Mouse (Mus musculus): ENCODE results near the gene Ndufs2. TPM values are rescaled to one million over a fixed set of nuclear protein-coding genes. Genes with fewer than 3 reads are reported as not detected.

The Ndufs2 gene
- polyA plus RNA-seq, 1 experiment from 2014 or later = 247 TPM

DNA sequence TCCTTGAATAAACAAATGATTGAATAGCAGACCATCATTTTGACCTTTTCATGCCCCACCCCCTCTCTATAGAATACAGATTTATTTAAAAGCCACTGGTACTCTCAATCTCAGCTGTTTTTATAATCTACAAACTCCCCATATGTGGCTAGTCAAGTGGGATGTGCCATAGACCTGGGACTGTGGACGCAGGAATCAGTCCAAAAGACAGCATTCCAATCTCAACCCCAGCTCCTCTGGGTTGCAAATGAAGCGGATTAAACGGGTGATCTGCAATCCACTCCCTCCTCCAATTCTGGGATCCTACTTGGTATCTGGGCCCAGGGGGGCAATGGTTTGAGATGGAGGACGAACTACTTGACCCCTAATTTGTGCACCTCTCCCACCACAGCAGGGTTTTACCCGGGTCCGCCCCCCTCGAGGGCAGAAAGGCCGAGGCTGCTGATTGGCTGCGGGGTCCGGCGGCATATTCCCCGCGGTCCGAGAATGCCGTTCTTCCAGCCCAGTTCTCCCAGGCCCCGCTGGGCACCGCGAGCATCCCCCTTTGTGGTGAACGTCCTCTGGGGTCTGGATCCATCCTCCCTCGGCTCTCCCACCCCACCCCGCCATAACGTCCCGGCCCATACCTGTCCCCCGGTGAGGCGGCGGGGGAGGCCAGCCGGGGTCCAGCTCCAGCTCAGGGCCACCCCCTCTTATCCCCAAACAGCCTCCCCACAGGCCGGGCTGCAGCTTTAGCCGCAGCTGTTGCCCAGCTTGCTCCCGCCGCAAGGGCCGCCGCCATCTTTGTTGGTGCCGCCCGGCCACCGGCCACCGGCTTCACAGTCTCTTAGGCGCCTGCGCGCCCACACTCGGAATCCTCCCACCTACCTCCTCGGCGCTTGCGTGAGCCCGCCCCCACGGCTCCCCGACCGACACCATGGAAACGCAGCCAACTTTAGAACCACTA lies 36.2 kb upstream of the Ndufs2 start, which contains the start of gene Usp21:
Usp21 (minus strand) TSS at position 856 of the 946 bp plus-strand sequence.
- Histone ChIP-seq H3K36me3 (ENCODE audit: control insufficient read depth, insufficient read depth, low read length) (peaks cover 59% of the 10 kb centered on the region), H3K4me1 (replicated peaks; ENCODE audit: control insufficient read depth, insufficient read depth, low read length) (peaks cover 5% of the 10 kb centered on the region), H3K4me2 (ENCODE audit: low read length) (peak within 1 kb of the TSS; percentile 82), H3K4me3 (ENCODE audit: low read depth, low read length) (peak within 1 kb of the TSS; percentile 93), H3K9ac (ENCODE audit: low read length) (peak within 1 kb of the TSS; percentile 98), H3K27ac (ENCODE audit: low read depth) (peak within 1 kb of the TSS; percentile 87), H3K27me3 (replicated peaks; ENCODE audit: control insufficient read depth, insufficient read depth, low read length) (no peaks in the 10 kb centered on the region), H3K9me3 (ENCODE audit: control insufficient read depth, low read length) (no peaks in the 10 kb centered on the region)
- ATAC-seq (replicated peaks; ENCODE audit: low FRiP score, low TSS enrichment, low read depth) (peak; percentile 91), DNase-seq (ENCODE audit: low spot score) (peak; percentile 91)
- under 1% methylated on average over 49 of the region's 49 CpGs for WGBS

DNA sequence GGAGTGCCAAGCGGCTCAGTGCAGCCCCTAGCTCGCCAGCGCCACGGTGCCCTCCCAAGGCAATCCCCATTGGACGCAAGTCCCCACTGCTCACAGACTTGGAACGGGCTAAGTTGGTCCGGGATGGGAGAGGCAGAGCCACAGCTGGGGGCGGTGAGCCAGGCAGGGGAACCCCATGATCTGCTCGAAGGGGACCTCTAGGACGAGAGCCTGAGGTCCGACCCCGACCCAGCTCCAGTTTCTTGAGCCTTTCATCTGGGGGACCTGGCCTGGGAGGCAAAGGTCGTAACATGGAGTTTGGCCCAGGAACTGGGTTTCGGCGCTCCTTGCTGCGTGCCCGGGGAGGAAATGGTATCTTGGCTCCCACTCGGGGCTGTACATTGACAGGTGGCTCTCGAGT lies 35.3 kb upstream of the Ndufs2 start:
- Histone ChIP-seq H3K4me3 (ENCODE audit: low read depth, low read length) (no peak overlapping the region), H3K27me3 (replicated peaks; ENCODE audit: control insufficient read depth, insufficient read depth, low read length) (no peaks in the 10 kb centered on the region), H3K9ac (ENCODE audit: low read length) (peak overlapping the region; percentile 98; the same call in 1 of the 2 replicates), H3K36me3 (ENCODE audit: control insufficient read depth, insufficient read depth, low read length) (peaks cover 63% of the 10 kb centered on the region), H3K9me3 (ENCODE audit: control insufficient read depth, low read length) (no peaks in the 10 kb centered on the region), H3K4me2 (ENCODE audit: low read length) (peak overlapping the region; percentile 82; the same call in 1 of the 2 replicates), H3K27ac (ENCODE audit: low read depth) (no peak overlapping the region), H3K4me1 (replicated peaks; ENCODE audit: control insufficient read depth, insufficient read depth, low read length) (peaks cover 10% of the 10 kb centered on the region)
- 86% methylated on average over 19 of the region's 19 CpGs for WGBS
- ATAC-seq (replicated peaks; ENCODE audit: low FRiP score, low TSS enrichment, low read depth) (no peak), DNase-seq (ENCODE audit: low spot score) (no peak)

DNA sequence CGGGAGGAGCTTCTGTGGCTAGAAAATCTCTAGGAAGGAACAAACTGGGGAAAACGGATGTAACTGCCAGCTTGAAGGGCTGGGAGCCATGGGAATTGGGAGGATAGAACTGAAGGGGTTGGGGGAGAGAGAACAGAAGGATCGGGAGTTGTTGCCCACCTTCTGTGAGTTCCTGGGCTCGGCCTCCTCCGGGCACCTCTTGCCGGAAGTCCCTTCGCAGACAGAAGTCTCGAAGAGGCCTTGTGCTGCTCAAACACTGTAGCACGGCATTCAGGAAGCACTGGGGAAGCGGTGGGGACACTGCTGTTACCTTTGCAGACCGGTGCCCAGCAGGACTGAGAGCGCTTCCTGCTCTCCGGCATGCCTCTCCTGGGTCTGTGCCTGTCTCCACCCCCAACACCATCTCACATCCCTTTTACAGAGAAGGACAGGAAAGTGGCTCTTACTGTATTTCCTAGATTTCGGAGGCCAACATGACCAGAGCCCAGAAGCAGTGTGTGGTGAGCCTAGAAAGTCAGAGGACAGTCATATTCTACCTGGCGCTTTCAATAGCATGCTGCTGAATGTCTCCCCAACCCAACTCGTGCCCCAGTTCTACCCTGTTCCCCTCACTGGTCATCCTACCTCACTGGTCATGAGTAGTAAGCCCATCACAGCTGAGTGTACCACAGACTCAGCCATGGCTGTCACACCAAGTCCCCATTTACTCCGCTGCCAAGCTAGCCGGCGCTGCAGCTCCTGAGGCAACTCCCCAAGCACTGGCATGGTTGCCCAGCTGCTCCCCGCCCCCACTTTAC lies 34.1 kb upstream of the Ndufs2 start:
- DNase-seq (ENCODE audit: low spot score) (no peak), ATAC-seq (replicated peaks; ENCODE audit: low FRiP score, low TSS enrichment, low read depth) (no peak)
- Histone ChIP-seq H3K4me3 (ENCODE audit: low read depth, low read length) (no peak overlapping the region), H3K27me3 (replicated peaks; ENCODE audit: control insufficient read depth, insufficient read depth, low read length) (no peaks in the 10 kb centered on the region), H3K4me1 (replicated peaks; ENCODE audit: control insufficient read depth, insufficient read depth, low read length) (peaks cover 11% of the 10 kb centered on the region), H3K36me3 (ENCODE audit: control insufficient read depth, insufficient read depth, low read length) (peaks cover 63% of the 10 kb centered on the region), H3K4me2 (ENCODE audit: low read length) (no peak overlapping the region), H3K27ac (ENCODE audit: low read depth) (no peak overlapping the region), H3K9ac (ENCODE audit: low read length) (no peak overlapping the region), H3K9me3 (ENCODE audit: control insufficient read depth, low read length) (no peaks in the 10 kb centered on the region)
- 87% methylated on average over 20 of the region's 20 CpGs for WGBS

DNA sequence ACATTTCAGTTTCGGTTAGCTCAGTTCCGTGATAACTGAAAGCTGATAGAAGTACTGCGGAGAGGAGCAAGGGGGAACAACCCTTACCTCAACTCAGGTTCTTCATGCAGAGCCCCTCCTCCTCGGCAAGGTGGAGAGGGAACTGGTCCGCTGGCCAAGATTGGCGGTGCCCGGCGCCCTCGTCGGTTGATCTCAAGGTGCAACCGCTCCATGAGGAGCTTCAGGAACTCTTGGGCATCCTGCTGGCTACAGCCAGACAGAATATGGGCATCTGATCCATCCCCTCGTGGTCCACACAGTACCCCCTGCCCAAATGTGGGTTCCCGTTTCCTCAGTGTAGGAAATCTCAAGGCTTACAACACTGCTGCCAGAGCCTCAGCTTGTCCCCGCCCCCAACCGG lies 33.3 kb upstream of the Ndufs2 start:
- peaks cover 57% of the 10 kb centered on the region for H3K36me3 ChIP-seq (ENCODE audit: control insufficient read depth, insufficient read depth, low read length)
- H3K9me3 ChIP-seq (ENCODE audit: control insufficient read depth, low read length) = no peaks in the 10 kb centered on the region
- H3K27me3 ChIP-seq (replicated peaks; ENCODE audit: control insufficient read depth, insufficient read depth, low read length) = no peaks in the 10 kb centered on the region
- no peak overlapping the region for H3K9ac ChIP-seq (ENCODE audit: low read length)
- DNase-seq (ENCODE audit: low spot score) (no peak), ATAC-seq (replicated peaks; ENCODE audit: low FRiP score, low TSS enrichment, low read depth) (no peak)
- no peak overlapping the region for H3K27ac ChIP-seq (ENCODE audit: low read depth)
- no peak overlapping the region for H3K4me3 ChIP-seq (ENCODE audit: low read depth, low read length)
- no peak overlapping the region for H3K4me2 ChIP-seq (ENCODE audit: low read length)
- 92% methylated on average over 15 of the region's 15 CpGs for WGBS
- H3K4me1 ChIP-seq (replicated peaks; ENCODE audit: control insufficient read depth, insufficient read depth, low read length) = peaks cover 17% of the 10 kb centered on the region

DNA sequence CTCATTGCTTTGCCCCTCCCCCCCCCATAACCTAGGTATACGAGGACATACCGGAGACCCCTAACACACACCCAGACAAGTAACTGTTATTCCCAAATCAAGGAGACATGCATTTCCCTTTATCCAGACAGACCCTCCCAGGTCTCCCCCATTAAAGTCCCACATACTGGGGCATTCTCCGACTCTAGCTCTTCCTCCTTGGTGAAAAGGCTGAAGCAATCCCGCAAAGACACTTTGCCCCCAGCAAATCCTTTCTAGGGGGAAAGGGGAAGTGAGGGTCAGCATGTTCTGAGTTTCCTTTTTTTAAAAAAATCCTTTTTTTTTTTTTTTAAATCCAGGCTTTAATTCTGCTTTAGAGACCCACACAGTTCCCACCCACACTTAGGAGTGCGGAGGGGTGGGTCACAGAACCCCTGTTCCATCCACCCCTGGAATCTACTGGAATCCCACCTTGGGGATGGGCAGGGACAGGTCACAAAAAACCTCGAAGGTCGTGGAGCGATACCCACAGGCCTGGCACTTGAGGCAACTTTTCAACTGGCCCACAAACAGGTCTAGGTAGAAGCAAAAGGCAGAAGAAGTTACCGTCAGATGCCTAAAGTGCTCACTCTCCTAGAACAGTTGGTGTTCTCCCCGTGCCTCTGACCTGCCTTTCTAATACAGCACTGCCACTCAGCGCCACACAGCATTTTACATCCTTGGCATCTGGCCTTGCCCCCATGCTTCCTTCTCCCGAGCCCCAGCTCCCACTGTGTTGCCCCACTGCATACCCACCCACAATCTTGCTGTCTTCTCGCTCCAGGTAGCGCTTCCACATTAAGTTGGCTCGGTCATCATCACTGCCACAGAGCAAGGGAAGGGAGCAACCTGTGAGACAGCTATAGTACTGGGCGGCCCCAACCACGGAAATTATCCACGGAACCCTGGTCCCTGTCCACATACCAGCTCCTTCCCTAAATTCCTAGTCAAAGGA lies 32.3 kb upstream of the Ndufs2 start:
- no peak overlapping the region for H3K4me3 ChIP-seq (ENCODE audit: low read depth, low read length)
- ATAC-seq (replicated peaks; ENCODE audit: low FRiP score, low TSS enrichment, low read depth) (no peak), DNase-seq (ENCODE audit: low spot score) (no peak)
- no peak overlapping the region for H3K4me2 ChIP-seq (ENCODE audit: low read length)
- H3K27me3 ChIP-seq (replicated peaks; ENCODE audit: control insufficient read depth, insufficient read depth, low read length) = no peaks in the 10 kb centered on the region
- peaks cover 47% of the 10 kb centered on the region for H3K36me3 ChIP-seq (ENCODE audit: control insufficient read depth, insufficient read depth, low read length)
- no peaks in the 10 kb centered on the region for H3K9me3 ChIP-seq (ENCODE audit: control insufficient read depth, low read length)
- H3K27ac ChIP-seq (ENCODE audit: low read depth) = no peak overlapping the region
- H3K9ac ChIP-seq (ENCODE audit: low read length) = no peak overlapping the region
- H3K4me1 ChIP-seq (replicated peaks; ENCODE audit: control insufficient read depth, insufficient read depth, low read length) = peaks cover 17% of the 10 kb centered on the region
- WGBS = 93% methylated on average over 18 of the region's 18 CpGs

DNA sequence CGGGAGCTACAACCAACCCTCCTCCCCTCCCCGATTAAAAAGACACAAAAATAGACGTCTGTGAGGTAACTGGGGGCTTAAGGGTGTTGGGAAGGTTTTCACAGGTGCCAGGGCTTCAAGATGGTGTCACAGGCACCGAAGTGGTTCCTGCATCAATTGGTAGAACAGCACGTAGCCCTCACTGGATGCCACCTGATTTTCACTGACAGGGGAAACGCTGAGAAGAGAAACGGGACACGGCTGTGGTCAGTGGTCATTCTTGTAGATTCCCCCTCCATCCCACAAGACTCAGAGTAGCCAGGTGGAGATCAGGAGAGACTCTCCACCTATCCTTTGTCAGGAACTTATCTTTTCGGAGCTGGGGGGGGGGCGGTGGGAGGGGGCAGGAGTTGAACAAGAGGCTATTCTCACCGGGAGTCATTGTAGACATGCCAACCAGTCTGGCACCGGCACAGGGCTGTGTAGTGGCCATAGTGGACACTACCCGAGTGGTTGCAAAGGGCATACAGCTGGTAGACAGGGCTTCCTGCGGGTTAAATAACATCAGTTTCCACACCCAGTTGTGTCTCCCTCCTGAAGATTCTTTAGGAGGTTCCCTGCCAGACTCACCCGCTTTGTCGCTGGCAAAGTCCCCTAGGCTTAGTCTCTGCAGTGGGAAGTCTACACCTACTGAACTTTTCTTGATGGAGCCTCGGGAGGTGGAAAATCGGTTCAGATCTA lies 31.1 kb upstream of the Ndufs2 start:
- H3K27ac ChIP-seq (ENCODE audit: low read depth) = peak overlapping the region; percentile 60; the same call in 1 of the 2 replicates
- H3K36me3 ChIP-seq (ENCODE audit: control insufficient read depth, insufficient read depth, low read length) = peaks cover 56% of the 10 kb centered on the region
- DNase-seq (ENCODE audit: low spot score) (no peak), ATAC-seq (replicated peaks; ENCODE audit: low FRiP score, low TSS enrichment, low read depth) (no peak)
- no peaks in the 10 kb centered on the region for H3K27me3 ChIP-seq (replicated peaks; ENCODE audit: control insufficient read depth, insufficient read depth, low read length)
- WGBS = 77% methylated on average over 18 of the region's 18 CpGs
- peak overlapping the region; percentile 69; the same call in 1 of the 2 replicates for H3K4me3 ChIP-seq (ENCODE audit: low read depth, low read length)
- H3K9me3 ChIP-seq (ENCODE audit: control insufficient read depth, low read length) = no peaks in the 10 kb centered on the region
- H3K9ac ChIP-seq (ENCODE audit: low read length) = peak overlapping the region; percentile 41; the same call in 1 of the 2 replicates
- H3K4me1 ChIP-seq (replicated peaks; ENCODE audit: control insufficient read depth, insufficient read depth, low read length) = peaks cover 17% of the 10 kb centered on the region
- H3K4me2 ChIP-seq (ENCODE audit: low read length) = peak overlapping the region; percentile 90

DNA sequence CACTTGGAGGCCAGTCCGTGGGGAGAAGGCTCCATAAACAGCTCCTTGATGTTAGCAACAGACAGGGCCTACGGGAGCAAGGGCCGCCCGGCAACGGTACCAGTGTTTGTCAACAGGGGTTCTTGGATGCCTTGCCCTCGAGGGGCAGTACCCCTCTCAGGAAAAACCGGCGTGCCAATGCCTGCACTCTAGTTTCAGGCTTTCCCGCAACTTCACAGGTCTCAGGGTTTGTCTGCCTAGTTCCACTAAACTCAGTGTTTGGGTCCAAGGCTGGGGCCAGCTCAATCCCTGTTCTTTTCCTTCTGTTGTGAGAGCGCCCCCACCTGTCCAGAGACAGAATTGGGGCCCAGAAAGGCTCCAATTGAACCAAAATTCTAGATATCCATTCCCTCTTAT lies 30.3 kb upstream of the Ndufs2 start:
- Histone ChIP-seq H3K4me1 (replicated peaks; ENCODE audit: control insufficient read depth, insufficient read depth, low read length) (peaks cover 12% of the 10 kb centered on the region), H3K27me3 (replicated peaks; ENCODE audit: control insufficient read depth, insufficient read depth, low read length) (no peaks in the 10 kb centered on the region), H3K4me3 (ENCODE audit: low read depth, low read length) (peak overlapping the region; percentile 69), H3K36me3 (ENCODE audit: control insufficient read depth, insufficient read depth, low read length) (peaks cover 61% of the 10 kb centered on the region), H3K4me2 (ENCODE audit: low read length) (peak overlapping the region; percentile 90), H3K27ac (ENCODE audit: low read depth) (peak overlapping the region; percentile 60; the same call in 1 of the 2 replicates), H3K9me3 (ENCODE audit: control insufficient read depth, low read length) (no peaks in the 10 kb centered on the region), H3K9ac (ENCODE audit: low read length) (peak overlapping the region; percentile 41)
- 2% methylated on average over 10 of the region's 10 CpGs for WGBS
- DNase-seq (ENCODE audit: low spot score) (no peak), ATAC-seq (replicated peaks; ENCODE audit: low FRiP score, low TSS enrichment, low read depth) (peak; percentile 48)

Data from intestine, embryonic 14.5 days (tissue).